Mouse (Mus musculus) CD8-positive naive resting alpha-beta T cell, adult 2 months (primary cell): Measurements from ENCODE around the gene Plxna1.
A peak's percentile ranks its signal among the peaks of the same experiment; 100 is the strongest.

Experiments used
- DNase-seq, 2 experiments: peaks; one replicate each; pipeline ENCODE4 v3.0.0; 2022; ENCODE audit warnings: low read depth in 2 of 2, low spot score in 2 of 2

The Plxna1 gene

DNA sequence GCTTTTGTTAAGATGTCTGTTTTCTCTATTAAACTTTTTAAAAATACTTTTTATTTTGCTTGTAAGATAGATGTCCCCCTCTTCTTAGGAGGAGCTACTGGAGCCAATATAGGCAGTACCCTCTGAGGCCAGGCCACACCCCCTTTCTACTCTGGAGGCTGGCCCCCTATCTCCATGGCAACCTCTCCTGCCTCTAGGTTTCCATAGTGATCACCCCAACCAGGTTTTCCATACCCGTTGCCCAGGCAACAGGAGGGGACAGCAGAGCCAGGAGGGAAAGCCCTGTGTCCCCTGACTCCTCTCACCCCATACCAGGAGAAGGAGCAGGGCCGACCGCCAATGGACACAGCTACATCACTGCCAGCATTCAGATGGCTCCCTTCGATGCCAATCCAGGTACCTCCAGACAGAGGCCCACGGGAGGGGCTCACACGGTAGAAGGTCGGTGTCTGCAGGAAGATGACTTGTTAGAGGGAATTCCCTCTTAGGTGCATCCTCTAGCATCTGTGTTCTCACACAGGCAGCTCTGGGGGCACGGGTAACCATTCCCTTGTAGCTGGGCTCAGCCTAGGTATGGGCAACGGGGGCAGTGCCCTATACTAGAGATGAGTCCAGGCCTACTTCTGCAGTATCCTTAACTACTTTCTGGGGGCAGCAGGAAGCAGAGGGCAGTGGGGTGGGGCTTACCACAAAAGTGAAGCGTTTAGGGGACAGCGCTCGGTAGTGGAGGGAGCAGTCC, 28.3 kb downstream of the Plxna1 start:
- no peak for DNase-seq

GRCm38 (mm10) chr6:89330957-89331356, 31.5 kb downstream of the Plxna1 start:
- no peak for DNase-seq

DNA sequence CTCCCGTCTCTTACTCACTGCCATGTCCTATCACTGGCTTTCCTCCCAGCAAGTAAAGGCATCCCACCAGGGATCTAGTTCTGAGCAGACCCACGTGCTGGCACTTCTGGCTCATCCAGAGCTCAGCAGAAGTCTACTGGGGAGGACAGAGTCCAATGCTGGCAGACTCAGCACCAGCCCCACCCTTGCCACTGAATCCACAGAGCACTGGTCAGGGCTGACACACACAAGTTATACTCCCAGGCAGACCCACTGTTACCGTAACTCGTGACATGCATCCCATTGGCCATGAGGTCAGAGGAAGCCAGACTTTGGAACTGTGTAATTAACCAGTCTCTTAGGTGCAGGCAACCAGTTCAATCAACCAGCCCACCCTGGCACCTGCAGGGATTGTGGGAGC, 33.8 kb downstream of the Plxna1 start:
- no peak for DNase-seq

- no peak for DNase-seq
These were observed 34.5 kb downstream of the Plxna1 start for GRCm38 (mm10) chr6:89327746-89328491.

- DNase-seq, result no peak
These were observed 37.6 kb downstream of the Plxna1 start for GRCm38 (mm10) chr6:89324842-89325241.

DNA sequence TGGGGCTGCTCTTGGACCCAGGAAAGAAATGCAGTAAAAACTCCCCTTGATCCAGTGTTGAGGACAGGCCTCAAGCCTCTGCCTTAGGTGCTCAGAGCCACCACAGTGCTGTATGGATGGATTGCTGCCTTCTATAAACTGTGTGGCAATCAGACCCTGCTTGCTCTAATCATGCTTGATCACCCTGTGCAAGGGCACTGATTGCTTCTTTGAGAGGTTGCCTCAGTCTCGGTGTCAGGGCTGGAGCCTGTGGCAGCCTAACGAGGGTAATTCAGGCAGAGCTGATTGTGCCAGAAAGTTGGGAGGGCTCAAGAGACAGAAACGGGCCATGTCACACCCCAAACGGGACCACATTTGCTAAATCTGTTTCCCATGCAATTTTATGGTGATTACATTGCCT, 47.2 kb downstream of the Plxna1 start:
- no peak for DNase-seq

GRCm38 (mm10) chr6:89311518-89311917, 50.9 kb downstream of the Plxna1 start:
- DNase-seq, result no peak

DNA sequence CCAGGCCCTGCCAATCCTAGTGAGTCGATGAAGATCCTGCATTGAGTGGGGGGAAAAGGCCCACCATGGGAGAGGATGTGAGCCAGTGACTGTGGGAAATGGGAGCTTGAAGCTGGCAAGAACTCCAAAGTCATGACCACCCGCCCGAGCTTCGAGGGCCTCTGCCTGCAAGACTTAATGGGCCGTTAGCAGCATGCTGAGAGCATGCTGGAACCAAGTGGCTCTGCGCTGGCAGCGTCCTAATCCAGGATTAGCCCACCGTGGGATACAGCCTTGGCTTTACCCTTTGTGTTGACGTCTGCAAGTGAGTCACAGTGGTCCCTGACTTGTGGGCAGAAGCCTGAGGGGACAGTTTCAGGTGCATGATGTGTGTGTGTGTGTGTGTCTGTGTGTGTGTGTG, 52.2 kb downstream of the Plxna1 start:
- DNase-seq, result no peak

- no peak for DNase-seq
These were observed 54.0 kb downstream of the Plxna1 start for GRCm38 (mm10) chr6:89308213-89308973.

DNA sequence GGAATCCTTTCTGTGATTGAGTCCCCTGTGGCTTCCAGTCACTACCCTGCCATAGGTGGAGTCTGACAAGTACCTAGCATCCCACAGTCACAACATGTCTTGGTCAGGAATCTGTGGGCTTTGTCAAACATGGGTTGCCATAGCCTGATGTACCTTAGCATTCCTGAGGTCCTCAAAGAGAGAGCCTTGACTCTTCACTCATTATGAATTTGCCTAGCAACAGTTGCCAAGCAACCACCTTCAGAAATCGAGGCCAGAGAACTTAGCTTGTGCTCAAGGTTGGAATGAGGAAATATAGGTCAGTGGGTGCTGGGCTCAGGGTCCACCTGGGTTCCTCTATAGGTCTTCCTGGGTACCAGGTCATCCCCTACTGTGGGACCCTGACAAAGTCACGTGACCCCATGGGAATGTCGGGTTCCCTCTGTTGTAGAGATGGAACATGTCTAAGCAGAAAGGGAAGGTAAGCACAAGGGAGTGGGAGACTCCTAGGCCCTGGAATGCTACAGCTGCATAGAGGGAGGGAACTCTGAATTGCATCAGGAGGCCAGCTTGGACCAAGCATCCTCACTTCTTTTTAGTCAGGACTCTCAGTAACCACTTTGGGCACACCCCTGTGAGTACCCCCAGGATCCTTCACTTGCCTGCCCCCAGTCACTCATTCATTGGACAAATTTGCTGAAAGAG, 57.9 kb downstream of the Plxna1 start:
- DNase-seq, result no peak

DNA sequence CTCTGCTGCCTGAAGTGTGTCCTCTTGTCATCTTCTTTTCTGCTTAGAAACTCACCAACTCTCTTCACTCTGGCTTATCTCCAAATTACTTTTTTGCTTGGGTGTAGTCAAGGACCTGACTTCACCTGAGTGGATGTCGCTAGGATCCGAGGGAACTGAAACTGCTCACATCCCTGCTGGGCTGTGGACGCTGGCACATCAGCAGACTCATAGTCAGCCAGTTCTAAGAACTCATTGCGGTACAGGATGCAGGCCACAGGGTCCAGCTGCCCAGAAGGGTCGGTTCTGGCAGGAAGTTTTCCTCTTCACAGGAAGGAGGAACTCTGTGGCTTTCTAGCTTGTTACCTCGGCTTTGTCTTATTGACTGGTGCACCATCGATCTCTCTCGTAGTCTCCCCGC, 62.6 kb downstream of the Plxna1 start:
- DNase-seq, result no peak

- no peak for DNase-seq
These were observed 65.3 kb downstream of the Plxna1 start for GRCm38 (mm10) chr6:89296909-89297695.

- DNase-seq, result no peak
These were observed 66.3 kb downstream of the Plxna1 start for GRCm38 (mm10) chr6:89296001-89296709.

GRCm38 (mm10) chr6:89294621-89295020, 67.8 kb downstream of the Plxna1 start:
- DNase-seq, result no peak

DNA sequence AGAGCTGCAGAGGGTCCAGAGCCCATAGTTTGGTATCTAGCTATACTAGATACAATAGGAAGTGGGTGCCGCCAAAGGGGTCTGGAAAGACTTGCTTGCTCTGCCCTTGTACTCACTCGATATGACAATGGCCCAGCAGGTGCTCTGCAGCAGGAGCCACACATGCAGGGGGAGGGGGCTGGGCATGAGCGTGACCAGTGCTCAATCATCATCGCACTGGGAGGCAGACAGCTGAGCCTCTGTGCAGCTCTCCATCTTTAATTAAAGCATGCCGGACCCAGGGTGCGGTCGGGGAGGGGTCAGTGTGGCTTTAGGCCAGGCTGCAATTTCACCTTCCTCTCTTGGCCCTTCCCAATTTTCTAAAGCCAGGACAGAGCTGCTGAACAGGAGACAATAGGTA, 70.9 kb downstream of the Plxna1 start:
- DNase-seq, result no peak

DNA sequence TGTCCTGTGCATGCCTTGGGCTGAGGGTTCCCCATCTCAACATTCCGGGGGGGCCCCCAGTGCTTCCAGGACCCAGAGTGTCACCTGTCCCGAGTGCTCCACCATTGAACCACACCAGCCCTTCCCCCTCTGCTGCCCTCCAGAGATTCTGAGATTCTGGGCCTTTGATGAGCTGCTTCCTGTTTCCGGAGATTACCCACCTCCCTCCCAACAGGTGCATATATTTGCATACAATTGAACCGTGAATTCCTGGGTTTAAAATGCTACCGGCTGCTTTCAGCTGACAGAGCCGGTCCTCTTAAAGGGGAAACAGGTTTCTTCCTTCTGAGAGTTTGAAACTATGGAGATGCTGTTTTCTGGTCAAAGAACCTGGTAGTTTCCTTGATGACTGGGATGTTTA, 74.3 kb downstream of the Plxna1 start:
- DNase-seq, result peak in 1 of 2 experiments; percentile 29

GRCm38 (mm10) chr6:89286700-89287428, 75.6 kb downstream of the Plxna1 start:
- DNase-seq, result peak in 1 of 2 experiments; percentile 44

DNA sequence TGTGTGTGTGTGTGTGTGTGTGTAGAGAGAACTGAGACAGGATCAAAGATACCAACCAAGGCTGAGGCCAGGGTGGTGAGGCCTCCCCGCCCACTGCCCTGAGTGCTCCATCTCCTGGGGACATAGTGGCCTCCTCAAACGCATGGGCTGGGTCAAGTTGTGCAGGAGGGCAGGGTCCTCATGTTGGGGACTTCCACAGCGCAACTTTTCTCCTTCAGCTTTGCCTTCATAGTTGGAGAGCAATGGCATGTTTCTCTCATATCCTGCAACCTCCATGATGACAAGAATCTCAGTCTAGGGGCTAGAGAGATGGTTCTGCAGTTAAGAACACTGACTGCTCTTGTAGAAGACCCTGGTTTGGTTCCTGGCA, 76.1 kb downstream of the Plxna1 start:
- DNase-seq, result no peak

DNA sequence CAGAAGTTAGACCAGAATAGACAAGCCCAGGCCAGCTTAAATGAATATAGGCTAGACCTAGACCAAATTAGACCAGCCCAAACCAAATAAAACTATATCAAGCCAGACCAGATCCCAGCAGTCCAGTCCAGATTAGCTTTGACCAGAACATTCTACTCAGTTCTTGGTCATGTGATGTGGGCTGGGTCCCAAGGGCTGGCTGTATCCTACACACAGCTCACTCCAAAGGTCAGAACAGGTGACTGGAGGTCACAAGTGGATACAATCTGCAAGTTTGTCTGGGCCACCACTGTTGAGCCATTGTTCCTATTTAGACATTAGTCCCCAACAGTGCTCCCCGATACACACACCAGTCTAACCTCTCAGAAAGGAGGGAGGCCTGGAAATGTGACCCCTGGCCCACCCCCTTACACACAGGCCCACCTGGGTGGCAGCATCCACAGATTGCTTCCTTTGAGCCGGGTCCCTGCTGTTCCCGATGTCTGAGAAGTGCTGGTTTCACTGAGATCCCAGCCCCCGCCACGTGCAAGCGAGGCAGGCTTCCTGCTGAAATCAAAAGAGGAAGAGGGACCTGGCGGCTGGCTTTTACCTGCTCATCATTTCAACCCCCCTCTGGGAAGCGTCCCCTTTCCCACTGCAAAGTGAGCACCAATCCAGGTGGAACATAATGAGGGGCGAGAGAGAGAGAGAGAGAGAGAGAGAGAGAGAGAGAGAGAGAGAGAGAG, 76.7 kb downstream of the Plxna1 start:
- DNase-seq, result no peak
